Mouse (Mus musculus): ENCODE results near the gene Erp29.

The Erp29 gene

GRCm38 (mm10) chr5:121450476-121450875 is 1.8 kb downstream of the Erp29 start:
- in situ Hi-C loops (cut with MboI, MseI): loop anchor here (10.0 kb wide), 1 partner anchor 936 kb away; the partner anchor contains the start of gene Slc8b1

GRCm38 (mm10) chr5:121449976-121450375 is 2.3 kb downstream of the Erp29 start:
- in situ Hi-C loops (cut with MboI, MseI): loop anchor here (10.0 kb wide), 1 partner anchor 935 kb away; the partner anchor contains the start of gene Slc8b1

DNA sequence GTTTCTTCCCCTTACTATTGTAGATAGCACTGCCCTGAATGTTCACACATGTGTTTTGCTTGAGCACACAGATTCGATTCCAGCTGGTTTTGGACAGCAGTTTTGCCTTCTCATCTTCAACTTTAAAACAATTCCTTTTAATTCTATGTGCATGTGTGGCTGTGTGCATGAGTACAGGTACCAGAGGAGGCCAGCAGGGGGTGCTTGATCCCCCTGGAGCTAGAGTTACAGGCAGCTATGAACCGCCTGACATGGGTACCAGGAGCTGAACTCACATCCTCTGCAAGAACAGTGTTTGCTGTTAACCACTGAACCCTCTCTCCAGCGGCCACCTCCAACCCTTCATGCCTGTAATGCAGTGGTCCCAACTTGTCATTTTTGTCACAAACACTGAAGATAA is 3.9 kb downstream of the Erp29 start:
- in situ Hi-C loops (cut with MboI, MseI): no loop called here

DNA sequence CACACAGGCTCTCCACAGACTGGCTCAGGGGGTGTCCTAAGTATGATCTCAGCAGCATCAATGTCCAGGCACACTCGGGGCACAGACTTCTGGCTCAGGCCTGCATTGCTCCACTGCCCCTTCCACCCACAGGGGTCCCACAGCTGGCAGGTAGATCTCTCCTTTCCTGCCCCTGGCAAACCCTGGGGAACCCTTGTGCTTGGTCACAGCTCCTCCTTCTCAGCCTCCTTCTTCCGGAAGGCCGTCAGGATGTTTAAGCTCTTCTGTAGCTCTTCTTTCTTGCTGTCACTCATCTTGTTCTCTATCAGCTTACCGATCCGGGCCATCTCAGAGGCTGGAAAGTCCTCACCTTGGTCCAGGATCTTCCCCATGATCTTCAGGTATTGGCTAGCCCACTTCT is 7.4 kb downstream of the Erp29 start:
- in situ Hi-C loops (cut with MboI, MseI): loop anchor here (5.0 kb wide), 1 partner anchor 38 kb away; no protein-coding TSS in a partner anchor

DNA sequence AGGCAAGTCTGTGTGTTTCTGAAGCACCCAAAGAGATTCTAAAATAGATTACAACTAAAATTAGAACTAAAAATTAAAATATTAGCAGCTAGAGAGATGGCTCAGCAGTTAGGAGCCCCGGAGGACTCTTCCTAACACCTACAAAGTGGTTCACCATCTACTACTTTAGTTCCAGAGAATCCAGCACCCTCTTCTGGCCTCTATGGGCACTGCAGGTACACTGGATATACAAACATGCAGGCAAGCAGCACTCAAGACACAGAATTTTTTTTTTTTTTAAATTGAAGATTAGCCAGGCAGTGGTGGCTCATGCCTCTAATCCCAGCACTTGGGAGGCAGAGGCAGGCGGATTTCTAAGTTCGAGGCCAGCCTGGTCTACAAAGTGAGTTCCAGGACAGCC is 8.8 kb downstream of the Erp29 start:
- in situ Hi-C loops (cut with MboI, MseI): loop anchor here (5.0 kb wide), 1 partner anchor 36 kb away; no protein-coding TSS in a partner anchor

DNA sequence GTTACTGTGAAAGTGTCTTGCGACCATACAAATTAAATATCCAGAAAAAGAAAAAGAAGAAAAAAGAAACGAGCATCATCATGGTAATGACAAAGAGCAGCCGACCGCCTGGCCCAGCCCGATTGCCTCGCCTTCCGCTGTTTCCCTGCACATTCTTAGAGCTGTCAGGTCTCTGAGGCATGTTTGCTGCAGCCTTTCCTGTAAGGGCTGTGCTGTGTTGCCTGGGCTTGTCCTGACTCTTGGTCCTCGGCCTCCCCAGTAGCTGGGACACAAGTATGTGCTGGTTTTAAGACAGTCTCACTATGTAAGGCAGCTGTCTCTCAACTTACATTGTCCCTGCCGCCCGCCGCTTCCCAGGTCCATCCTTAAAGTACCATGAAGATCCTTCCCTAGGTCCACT is 13.6 kb downstream of the Erp29 start:
- in situ Hi-C loops (cut with MboI, MseI): loop anchor here (10.0 kb wide), 1 partner anchor 1026 kb away; no protein-coding TSS in a partner anchor

GRCm38 (mm10) chr5:121438131-121438530 is 14.2 kb downstream of the Erp29 start:
- in situ Hi-C loops (cut with MboI, MseI): loop anchor here (10.0 kb wide), 1 partner anchor 1027 kb away; no protein-coding TSS in a partner anchor

DNA sequence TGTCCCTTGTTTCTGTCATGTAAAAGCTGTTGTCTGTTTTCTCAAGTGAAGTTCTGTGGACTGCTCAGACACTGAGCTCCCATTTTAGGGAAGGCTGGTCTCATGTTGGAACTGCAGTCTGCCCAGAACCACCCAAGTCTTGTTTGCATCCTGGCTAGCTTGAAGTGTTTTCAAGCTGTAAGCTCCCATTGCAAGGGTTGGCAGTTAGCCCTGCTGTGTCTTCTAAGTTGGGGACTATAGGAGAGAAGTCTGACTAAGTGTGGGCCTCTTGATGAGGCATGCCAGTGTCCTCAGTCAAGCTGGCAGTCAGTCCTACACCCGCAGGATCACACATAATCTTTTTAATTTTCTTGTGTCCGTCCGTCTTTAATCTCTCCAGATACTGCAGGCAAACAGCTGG is 23.4 kb downstream of the Erp29 start:
- in situ Hi-C loops (cut with MboI, MseI): no loop called here

GRCm38 (mm10) chr5:121423297-121423696 is 29.0 kb downstream of the Erp29 start:
- in situ Hi-C loops (cut with MboI, MseI): no loop called here

GRCm38 (mm10) chr5:121422787-121423186 is 29.5 kb downstream of the Erp29 start:
- in situ Hi-C loops (cut with MboI, MseI): no loop called here

GRCm38 (mm10) chr5:121420721-121421120 is 31.6 kb downstream of the Erp29 start:
- in situ Hi-C loops (cut with MboI, MseI): no loop called here

- in situ Hi-C loops (cut with MboI, MseI): loop anchor here (10.0 kb wide), 1 partner anchor 1044 kb away; no protein-coding TSS in a partner anchor
Measured at GRCm38 (mm10) chr5:121410975-121411374, 41.3 kb downstream of the Erp29 start.

DNA sequence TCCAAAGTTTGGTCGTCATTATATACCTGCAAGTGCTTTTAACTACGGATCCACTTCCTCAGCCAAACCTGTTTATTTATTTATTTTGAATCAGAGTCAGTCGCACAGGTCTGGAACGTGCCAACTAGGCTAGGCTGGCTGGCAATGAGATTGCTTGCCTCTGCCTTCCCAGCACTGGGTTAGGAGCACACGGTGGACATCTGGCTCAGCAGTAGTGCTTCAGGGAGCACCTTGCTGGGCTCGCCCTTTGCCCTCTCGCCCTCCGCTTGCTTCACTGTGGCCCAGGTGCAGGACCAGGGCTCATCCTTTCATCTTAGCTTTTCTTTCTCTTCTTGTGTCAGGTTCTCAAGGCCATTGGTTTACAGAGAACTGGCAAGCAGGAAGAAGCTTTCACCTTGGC is 44.5 kb downstream of the Erp29 start:
- in situ Hi-C loops (cut with MboI, MseI): loop anchor here (5.0 kb wide), 1 partner anchor 34 kb away; no protein-coding TSS in a partner anchor

DNA sequence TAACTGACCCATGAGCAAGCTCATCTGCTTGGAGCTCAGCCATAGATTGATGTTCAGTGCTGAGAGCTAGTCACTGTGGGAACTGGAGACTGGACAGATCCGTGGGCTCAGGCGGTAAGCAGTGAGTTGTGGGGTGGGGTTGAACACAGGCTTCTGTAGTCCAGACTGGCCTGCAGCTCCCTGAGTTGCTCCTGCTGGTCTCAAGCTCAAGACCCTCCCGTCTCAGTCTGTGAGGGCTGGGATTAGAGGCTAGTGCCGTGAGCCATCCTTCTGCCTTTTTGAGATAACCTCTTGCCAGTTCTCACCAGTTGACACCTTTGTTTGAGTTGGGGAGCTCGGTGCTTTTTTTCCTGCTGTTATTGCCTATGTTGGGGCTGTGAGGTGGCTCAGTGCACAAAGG is 51.5 kb downstream of the Erp29 start:
- in situ Hi-C loops (cut with MboI, MseI): no loop called here

GRCm38 (mm10) chr5:121400064-121400463 is 52.2 kb downstream of the Erp29 start:
- in situ Hi-C loops (cut with MboI, MseI): no loop called here

DNA sequence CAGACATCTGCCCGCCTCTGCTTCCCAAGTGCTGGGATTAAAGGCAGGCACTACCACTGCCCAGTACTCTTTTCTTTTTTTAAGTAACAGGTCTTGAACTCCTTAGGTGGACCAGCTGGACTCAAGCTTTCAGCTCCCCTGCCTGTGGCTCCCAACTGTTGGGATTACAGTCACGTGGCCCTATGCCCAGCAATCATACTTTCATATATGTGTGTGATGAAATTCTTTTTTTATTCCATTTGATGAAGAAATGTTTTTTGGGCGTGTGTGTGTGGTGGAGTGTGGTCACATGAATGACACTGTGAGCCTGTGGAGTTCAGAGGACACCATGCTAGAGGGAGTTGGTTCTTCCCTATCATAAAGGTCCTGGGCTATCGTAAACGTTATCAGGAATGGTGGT is 52.8 kb downstream of the Erp29 start:
- in situ Hi-C loops (cut with MboI, MseI): loop anchor here (25.0 kb wide), 1 partner anchor 1738 kb away; the partner anchor contains the start of genes Rhof and Setd1b

- in situ Hi-C loops (cut with MboI, MseI): loop anchor here (25.0 kb wide), 1 partner anchor 1738 kb away; the partner anchor contains the start of genes Rhof and Setd1b
Measured at GRCm38 (mm10) chr5:121398965-121399462, 53.3 kb downstream of the Erp29 start.

GRCm38 (mm10) chr5:121398146-121398964 is 54.0 kb downstream of the Erp29 start:
- in situ Hi-C loops (cut with MboI, MseI): loop anchor here (25.0 kb wide), 1 partner anchor 1739 kb away; the partner anchor contains the start of genes Rhof and Setd1b

DNA sequence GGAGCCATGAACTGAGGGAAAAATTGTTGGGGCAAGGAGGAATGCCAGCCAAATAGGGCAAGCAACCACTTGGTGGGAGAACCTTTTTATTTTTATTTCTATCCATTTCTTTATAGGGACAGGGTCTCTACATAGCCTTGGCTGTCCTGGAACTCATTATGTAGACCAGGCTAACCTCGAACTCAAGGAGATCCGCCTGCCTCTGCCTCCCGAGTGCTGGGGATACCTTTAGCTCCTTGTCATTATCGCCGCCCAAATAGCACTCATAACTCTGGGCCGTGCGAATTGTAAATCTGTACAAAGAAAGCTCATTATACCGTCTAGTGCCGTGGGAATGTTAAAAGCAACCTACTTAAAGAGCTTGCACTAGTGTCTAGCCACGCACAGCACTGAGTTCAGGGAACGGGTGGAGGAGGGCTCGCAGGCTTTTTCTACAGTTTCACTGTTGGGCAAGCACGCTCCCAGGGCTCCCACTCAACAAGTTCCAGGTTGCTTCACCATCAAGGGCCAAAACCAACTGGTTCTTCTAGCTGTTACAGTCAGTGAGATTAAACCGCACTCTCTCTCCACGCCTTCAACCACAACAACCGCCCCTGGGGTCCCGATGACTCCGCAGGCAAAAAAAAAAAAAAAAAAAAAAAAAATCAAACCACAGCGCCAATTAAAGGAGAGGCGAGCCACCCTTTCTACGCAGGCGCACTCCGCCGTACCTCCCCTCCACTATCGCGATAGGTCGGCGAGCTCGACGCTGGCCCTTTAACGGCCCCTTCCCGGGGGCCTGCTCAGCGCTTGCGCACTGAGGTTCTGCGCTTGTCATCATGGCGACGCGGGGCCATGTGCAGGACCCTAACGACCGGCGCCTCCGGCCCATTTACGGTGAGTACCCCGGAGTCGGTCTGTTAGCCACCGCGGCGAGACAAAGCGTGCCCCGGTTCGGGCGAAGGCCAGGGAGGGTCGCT is 54.8 kb downstream of the Erp29 start, which contains the start of gene Naa25:
Naa25 (plus strand) TSS at position 750 of the 959 bp plus-strand sequence.
- in situ Hi-C loops (cut with MboI, MseI): loop anchor here (25.0 kb wide), 1 partner anchor 1740 kb away; the partner anchor contains the start of genes Rhof and Setd1b

GRCm38 (mm10) chr5:121395621-121396020 is 56.7 kb downstream of the Erp29 start:
- in situ Hi-C loops (cut with MboI, MseI): loop anchor here (25.0 kb wide), 1 partner anchor 1742 kb away; the partner anchor contains the start of genes Rhof and Setd1b

DNA sequence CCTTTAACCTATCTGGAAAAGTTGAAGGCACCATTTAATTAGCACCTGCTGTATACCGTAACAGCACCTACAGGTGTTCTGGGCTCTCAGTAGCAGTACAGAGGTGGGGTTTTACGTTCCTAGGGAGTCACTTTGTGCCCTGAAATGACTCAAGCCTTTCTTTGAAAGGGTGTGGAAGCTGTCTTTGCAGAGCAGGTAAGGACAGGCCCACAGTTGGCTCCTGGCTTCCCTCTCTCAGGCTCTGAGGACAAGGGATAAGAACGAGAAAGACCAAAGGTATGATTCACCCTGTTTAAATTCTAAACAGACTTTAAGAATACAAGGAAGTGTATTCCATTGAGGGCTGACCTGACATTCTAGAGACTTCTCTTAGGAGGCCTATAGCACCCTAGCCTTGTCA is 58.9 kb downstream of the Erp29 start:
- in situ Hi-C loops (cut with MboI, MseI): loop anchor here (25.0 kb wide), 1 partner anchor 1744 kb away; the partner anchor contains the start of genes Rhof and Setd1b
